Mouse (Mus musculus) small intestine, adult 2 months (tissue): ENCODE results near the gene B3gnt3. TPM values are rescaled to one million over a fixed set of nuclear protein-coding genes. Genes with fewer than 3 reads are reported as not detected.
A peak's percentile ranks its signal among the peaks of the same experiment; 100 is the strongest.

Experiments
- H3K27ac ChIP-seq: fragments of 200-500 bp; 2 replicates; pipeline ENCODE4 v1.5.1; 2012; ENCODE audit warnings: low read depth, low read length, control low read depth, inconsistent platforms; ENCODE audit not compliant: insufficient read depth
- H3K27me3 ChIP-seq: fragments of 200-500 bp; 2 replicates; pipeline ENCODE4 v1.6.1; 2012; ENCODE audit warnings: mild to moderate bottlenecking, moderate library complexity, low read length, inconsistent platforms; ENCODE audit not compliant: control insufficient read depth, insufficient read depth
- H3K36me3 ChIP-seq: fragments of 200-500 bp; 2 replicates; pipeline ENCODE4 v1.6.1; 2012; ENCODE audit warnings: mild to moderate bottlenecking, low read length, control low read depth, inconsistent platforms; ENCODE audit not compliant: control insufficient read depth, insufficient read depth
- H3K4me1 ChIP-seq: fragments of 200-500 bp; 2 replicates; pipeline ENCODE4 v1.6.1; 2012; ENCODE audit warnings: low read length, inconsistent platforms, mixed read lengths; ENCODE audit not compliant: control insufficient read depth, insufficient read depth, insufficient read length
- H3K4me3 ChIP-seq: fragments of 200-500 bp; 2 replicates; pipeline ENCODE4 v1.5.1; 2012; ENCODE audit warnings: low read depth, mild to moderate bottlenecking, control low read depth, inconsistent platforms, low read length, moderate library complexity
- CTCF ChIP-seq: fragments of 200-500 bp; IDR thresholded peaks from 2 replicates; pipeline ENCODE4 v1.5.1; 2012; ENCODE audit warnings: low read depth, mild to moderate bottlenecking, control low read depth, inconsistent platforms, low read length, moderate library complexity, mixed read lengths; ENCODE audit not compliant: insufficient replicate concordance, insufficient read length; ENCODE audit errors: extremely low read depth
- POLR2A ChIP-seq: fragments of 200-500 bp; IDR thresholded peaks from 2 replicates; pipeline ENCODE4 v1.6.1; 2012; ENCODE audit warnings: low read depth, mild to moderate bottlenecking, control low read depth, inconsistent platforms, low read length, moderate library complexity
- WGBS: fragments of 180-500 bp; shearing (Covaris S2); methylation state at CpG from one replicate; pipeline ENCODE4 v1.1.7; 2018; 5-methylcytosine and 5-hydroxymethylcytosine counted together
- polyA plus RNA-seq: library from polyadenylated mRNA; depleted of rRNA; stranded (reverse); fragments of >200 nt; gene quantifications from 2 replicates; pipeline ENCODE4 v1.2.3, GENCODE M21; 2012

The B3gnt3 gene
- polyA plus RNA-seq, 1 experiment = 180 TPM

GRCm38 (mm10) chr8:71670621-71671548 is 30.7 kb downstream of the B3gnt3 start:
- Histone ChIP-seq H3K4me1 (peaks cover 17% of the 10 kb centered on the region), H3K27me3 (peaks cover 14% of the 10 kb centered on the region; the same call in 1 of the 2 replicates), H3K27ac (no peak overlapping the region), H3K36me3 (no peaks in the 10 kb centered on the region), H3K4me3 (peak overlapping the region; percentile 63)
- TF ChIP-seq CTCF = no peak
- TF ChIP-seq POLR2A = no peak
- WGBS = 1% methylated on average over 63 of the region's 64 CpGs

- no peak for TF ChIP-seq POLR2A
- no peak for TF ChIP-seq CTCF
- Histone ChIP-seq H3K4me3 (peak overlapping the region; percentile 63; the same call in 1 of the 2 replicates), H3K27me3 (peaks cover 14% of the 10 kb centered on the region; the same call in 1 of the 2 replicates), H3K4me1 (peaks cover 21% of the 10 kb centered on the region), H3K27ac (no peak overlapping the region), H3K36me3 (no peaks in the 10 kb centered on the region)
- WGBS = 16% methylated on average over 12 of the region's 12 CpGs
Observed at GRCm38 (mm10) chr8:71670198-71670597, 31.4 kb downstream of the B3gnt3 start.

- H3K27me3 ChIP-seq = peaks cover 14% of the 10 kb centered on the region; the same call in 1 of the 2 replicates
- H3K27ac ChIP-seq = no peak overlapping the region
- H3K36me3 ChIP-seq = no peaks in the 10 kb centered on the region
- H3K4me1 ChIP-seq = peaks cover 21% of the 10 kb centered on the region
- H3K4me3 ChIP-seq = 0 out of 2 replicates have a peak overlapping the region, but pooled peaks have one; percentile 16
- TF ChIP-seq CTCF (no peak), POLR2A (no peak)
- 4% methylated on average over 21 of the region's 21 CpGs for WGBS
Observed at GRCm38 (mm10) chr8:71668220-71668975, 33.2 kb downstream of the B3gnt3 start.

GRCm38 (mm10) chr8:71667256-71667655 is 34.3 kb downstream of the B3gnt3 start:
- Histone ChIP-seq H3K4me3 (no peak overlapping the region), H3K27me3 (peaks cover 14% of the 10 kb centered on the region; the same call in 1 of the 2 replicates), H3K4me1 (peaks cover 21% of the 10 kb centered on the region), H3K36me3 (no peaks in the 10 kb centered on the region), H3K27ac (no peak overlapping the region)
- 63% methylated on average over 5 of the region's 5 CpGs for WGBS
- no peak for TF ChIP-seq POLR2A
- TF ChIP-seq CTCF = no peak

- no peak for TF ChIP-seq POLR2A
- no peak for TF ChIP-seq CTCF
- no peaks in the 10 kb centered on the region for H3K36me3 ChIP-seq
- H3K27me3 ChIP-seq = peaks cover 14% of the 10 kb centered on the region; the same call in 1 of the 2 replicates
- H3K4me1 ChIP-seq = peaks cover 21% of the 10 kb centered on the region
- no peak overlapping the region for H3K27ac ChIP-seq
- 56% methylated on average over 1 of the region's 1 CpGs for WGBS
- no peak overlapping the region for H3K4me3 ChIP-seq
Observed at GRCm38 (mm10) chr8:71666855-71667254, 34.7 kb downstream of the B3gnt3 start.

GRCm38 (mm10) chr8:71665331-71666130 is 36.1 kb downstream of the B3gnt3 start:
- H3K4me1 ChIP-seq = peaks cover 13% of the 10 kb centered on the region
- H3K27me3 ChIP-seq = peaks cover 8% of the 10 kb centered on the region; the same call in 1 of the 2 replicates
- H3K36me3 ChIP-seq = no peaks in the 10 kb centered on the region
- no peak for TF ChIP-seq POLR2A
- TF ChIP-seq CTCF = no peak
- 3% methylated on average over 22 of the region's 22 CpGs for WGBS
- H3K27ac ChIP-seq = no peak overlapping the region
- H3K4me3 ChIP-seq = peak overlapping the region; percentile 36; the same call in 1 of the 2 replicates
